In genomic region chr5:24521366-24521765, GRCm38 (mm10) we compare ENCODE assay signal across 27 mouse cellular contexts. TPM values are rescaled to one million over a fixed set of nuclear protein-coding genes. Genes with fewer than 3 reads are reported as not detected.
"Had no signal": no experiment of that assay in that cellular context is flagged by ENCODE, and none has a peak within 500 bp of the region (broad histone marks: within the 10 kb centered on the region; RNA-seq: fewer than 3 reads in every experiment).

No protein-coding gene starts in this region.

- ATAC-seq: intestine, embryonic 15.5 days; liver, embryonic 12.5 days; midbrain, embryonic 13.5 days; midbrain, embryonic 16.5 days had no signal

- DNase-seq: kidney, adult 11 months; kidney, adult 8-10 months; kidney, postnatal 36 days; liver; lung, adult 18-20 months; lung, postnatal 10 days; lung, postnatal 36 days; retina, postnatal 1 day; right cerebral cortex, postnatal 25 days; thymus, adult 2 months; thymus, postnatal 14 days; thymus, postnatal 4 days had no signal

- H3K4me2 ChIP-seq: intestine, embryonic 15.5 days; limb, embryonic 13.5 days; liver, embryonic 12.5 days; liver, embryonic 15.5 days; lung, embryonic 15.5 days; midbrain, embryonic 13.5 days had no signal

- H3K4me3 ChIP-seq: intestine, embryonic 15.5 days; limb, embryonic 10.5 days; limb, embryonic 13.5 days; liver, embryonic 12.5 days; liver, embryonic 15.5 days; lung, embryonic 15.5 days; megakaryocyte, embryonic 14.5 days; midbrain, embryonic 10.5 days; midbrain, embryonic 13.5 days; myocyte had no signal

- H3K36me3 ChIP-seq: intestine, embryonic 15.5 days; limb, embryonic 10.5 days; limb, embryonic 13.5 days; liver, embryonic 12.5 days; liver, embryonic 15.5 days; lung, embryonic 15.5 days; midbrain, embryonic 10.5 days; midbrain, embryonic 13.5 days had no signal

- H3K9me3 ChIP-seq: intestine, embryonic 15.5 days; limb, embryonic 10.5 days; limb, embryonic 13.5 days; liver, embryonic 12.5 days; liver, embryonic 15.5 days; lung, embryonic 15.5 days; midbrain, embryonic 10.5 days; midbrain, embryonic 13.5 days had no signal

- H3K27ac ChIP-seq: intestine, embryonic 15.5 days; limb, embryonic 10.5 days; limb, embryonic 13.5 days; liver, embryonic 12.5 days; liver, embryonic 15.5 days; lung, embryonic 15.5 days; midbrain, embryonic 10.5 days; midbrain, embryonic 13.5 days had no signal

- H3K9ac ChIP-seq: intestine, embryonic 15.5 days; limb, embryonic 13.5 days; liver, embryonic 12.5 days; liver, embryonic 15.5 days; lung, embryonic 15.5 days; midbrain, embryonic 13.5 days had no signal

RNA-seq across cellular contexts. Expression of gene Gbx1, which starts 5.6 kb away (rescaled TPM):
- polyA plus RNA-seq: kidney, embryonic 16.5 days; limb, embryonic 10.5 days; limb, embryonic 13.5 days; liver, embryonic 12.5 days; liver, embryonic 15.5 days; lung, embryonic 15.5 days; midbrain, embryonic 10.5 days; spleen, adult 2 months; stomach, embryonic 16.5 days had no signal

RNA-seq across cellular contexts. Expression of gene Asb10, which starts 19.4 kb away (rescaled TPM):
- polyA plus RNA-seq: liver, embryonic 12.5 days; midbrain, embryonic 16.5 days had no signal

RNA-seq across cellular contexts. Expression of gene 4931409K22Rik, which starts 35.2 kb away (rescaled TPM):
- polyA plus RNA-seq: liver, embryonic 12.5 days; liver, embryonic 15.5 days; lung, embryonic 15.5 days; myocyte; neural tube, embryonic 11.5 days; spleen, adult 2 months; thymus, adult 2 months had no signal
